Mouse (Mus musculus) ovary, postnatal 36 days (tissue): ENCODE results near the gene Pigp.
"Not testable (repeated sequence)": the region's sequence is repeated elsewhere in the genome, so short reads cannot be mapped to it uniquely, and the experiment has no call there.

Source experiments
- DNase-seq: peaks from one replicate; pipeline ENCODE4 v3.0.0; 2022; ENCODE audit warnings: low spot score, mixed read lengths

The Pigp gene

GRCm38 (mm10) chr16:94358091-94358490 lies 13.6 kb downstream of the Pigp start:
- DNase-seq: no peak

GRCm38 (mm10) chr16:94356776-94357494 lies 14.7 kb downstream of the Pigp start:
- DNase-seq: no peak

DNA sequence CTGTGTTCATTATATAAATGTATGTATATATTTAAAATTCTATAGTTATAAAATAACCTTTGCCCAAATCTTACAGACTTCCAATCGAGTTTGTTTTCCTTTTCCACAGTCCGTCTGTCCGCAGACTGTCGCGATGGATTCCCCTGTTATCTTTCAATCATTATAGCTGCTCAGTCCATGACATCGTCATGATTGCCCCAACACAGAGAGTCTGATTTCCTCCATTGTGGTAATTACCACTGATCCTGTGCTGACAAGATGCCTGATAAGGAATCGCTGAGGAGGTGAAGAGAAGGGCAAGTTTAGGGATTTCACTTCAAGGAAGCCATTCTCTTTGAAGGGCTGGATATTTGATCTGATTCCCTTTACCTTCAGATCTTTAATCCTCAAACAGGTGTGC lies 15.6 kb downstream of the Pigp start:
- no peak for DNase-seq

DNA sequence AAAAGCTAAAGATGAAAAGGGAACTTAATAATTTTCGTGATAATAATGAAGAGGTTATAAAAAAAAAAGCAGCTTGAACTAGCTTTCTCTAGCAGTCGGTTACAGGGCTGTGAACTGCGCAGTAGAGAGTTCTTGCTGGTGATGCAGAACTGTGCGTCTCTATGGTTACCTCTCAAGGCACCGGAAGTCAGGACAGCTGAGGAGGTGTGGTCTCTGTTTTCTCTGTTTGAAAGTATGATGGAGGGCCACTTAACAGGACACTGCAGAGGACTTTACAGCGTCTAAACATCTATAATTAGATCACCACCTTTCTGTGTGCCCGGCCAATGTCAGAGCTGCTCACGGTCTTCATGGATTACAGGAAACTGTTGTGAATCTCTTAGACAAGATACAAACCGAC lies 17.2 kb downstream of the Pigp start:
- DNase-seq: no peak

GRCm38 (mm10) chr16:94350287-94350677 lies 21.4 kb downstream of the Pigp start:
- no peak for DNase-seq

DNA sequence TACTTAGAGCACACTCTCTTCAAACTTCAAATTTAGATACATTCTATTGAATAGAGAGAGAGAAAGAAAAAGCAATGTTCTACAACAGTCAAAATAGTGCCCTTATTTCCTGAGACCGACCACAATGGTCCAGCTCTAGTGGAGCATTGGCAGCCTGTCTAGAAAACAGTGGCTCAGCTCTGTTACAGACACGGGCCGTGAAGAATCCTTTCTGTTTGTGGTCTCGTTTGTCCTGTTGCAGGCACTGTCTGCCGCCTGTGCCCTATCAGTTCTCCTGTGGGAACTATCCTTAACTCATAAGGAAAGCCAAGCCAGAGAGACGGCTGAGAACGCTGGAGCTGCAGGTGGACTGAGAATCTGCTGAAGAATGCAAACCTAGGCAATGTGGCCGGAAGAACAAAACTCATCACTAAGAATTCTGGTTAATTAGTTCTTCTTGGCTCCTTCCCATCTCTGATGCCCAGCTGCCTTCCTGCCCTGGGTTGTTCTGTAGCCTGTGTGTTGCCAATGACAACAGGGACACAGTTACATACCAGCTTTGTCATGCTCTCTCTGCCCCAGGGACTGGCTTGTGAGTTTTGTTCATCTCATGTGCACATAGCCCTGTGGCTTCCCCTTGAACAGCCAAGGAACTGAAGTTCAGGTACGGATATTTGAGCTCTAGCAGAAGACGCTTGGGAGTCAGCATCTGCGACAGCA lies 21.9 kb downstream of the Pigp start:
- no peak for DNase-seq

- DNase-seq: no peak
Observed at GRCm38 (mm10) chr16:94348779-94349178, 22.9 kb downstream of the Pigp start.

- DNase-seq: no peak
Observed at GRCm38 (mm10) chr16:94347080-94347731, 24.4 kb downstream of the Pigp start.

- DNase-seq: no peak
Observed at GRCm38 (mm10) chr16:94345733-94346132, 25.9 kb downstream of the Pigp start.

DNA sequence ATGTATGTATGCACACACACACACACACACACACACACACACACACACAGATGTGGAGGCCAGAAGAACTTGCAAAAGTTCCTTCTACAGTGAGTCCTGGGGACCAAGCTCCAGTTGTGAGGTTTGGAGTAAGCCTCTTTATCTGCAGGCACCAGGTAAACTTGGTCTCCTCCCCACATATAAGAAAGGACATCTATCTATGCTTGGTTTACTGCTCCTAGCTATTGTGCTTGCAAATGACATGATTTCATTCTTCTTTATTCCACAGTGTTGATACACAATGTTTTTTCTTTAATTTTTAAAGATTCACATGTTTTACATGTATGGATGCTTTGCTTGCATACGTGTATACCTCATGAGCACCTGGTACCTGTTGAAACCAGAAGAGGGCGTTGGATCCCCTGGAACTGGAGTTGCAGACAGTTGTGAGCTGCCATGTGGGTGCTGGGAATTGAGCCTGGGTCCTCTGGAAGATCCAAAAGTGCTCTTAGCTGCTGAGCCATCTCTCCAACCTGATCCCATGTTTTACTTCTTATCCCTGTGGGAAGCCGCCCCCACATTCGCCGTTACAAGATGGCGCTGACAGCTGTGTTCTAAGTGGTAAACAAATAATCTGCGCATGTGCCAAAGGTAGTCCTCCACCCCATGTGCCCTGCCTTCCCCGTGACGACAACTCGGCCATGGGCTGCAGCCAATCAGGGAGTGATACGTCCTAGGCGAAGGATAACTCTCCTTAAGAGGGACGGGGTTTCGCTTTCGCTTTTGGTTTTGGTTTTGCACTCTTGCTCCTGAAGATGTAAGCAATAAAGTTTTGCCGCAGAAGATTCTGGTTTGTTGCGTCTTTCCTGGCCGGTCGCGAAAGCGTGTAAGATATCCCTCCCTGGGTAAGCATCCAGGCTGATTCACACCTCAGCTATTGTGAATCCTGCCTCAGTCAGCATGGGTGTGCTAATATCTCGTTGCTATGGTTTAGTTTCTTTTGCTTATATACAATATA lies 32.2 kb downstream of the Pigp start:
- DNase-seq: not testable (repeated sequence)

DNA sequence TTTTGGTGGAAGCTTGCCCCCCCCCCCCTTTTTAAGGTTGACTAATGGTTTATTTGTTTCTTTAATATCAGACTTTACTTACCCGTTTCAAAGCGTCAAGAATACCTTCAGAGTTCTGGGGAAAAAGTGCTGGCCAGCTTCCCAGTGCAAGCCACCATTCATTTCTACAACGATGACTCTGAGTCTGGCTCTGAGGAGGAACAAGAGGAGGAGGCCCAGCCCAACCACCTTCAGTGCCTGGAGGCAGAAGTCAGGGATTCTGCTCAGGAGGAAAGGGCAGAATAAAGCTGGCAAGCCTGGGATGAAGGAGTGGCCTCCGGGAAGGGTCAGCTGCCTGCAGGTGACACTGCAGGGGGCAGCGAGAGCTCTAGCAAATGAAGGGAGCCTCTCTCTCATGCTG lies 36.0 kb downstream of the Pigp start:
- DNase-seq: no peak

DNA sequence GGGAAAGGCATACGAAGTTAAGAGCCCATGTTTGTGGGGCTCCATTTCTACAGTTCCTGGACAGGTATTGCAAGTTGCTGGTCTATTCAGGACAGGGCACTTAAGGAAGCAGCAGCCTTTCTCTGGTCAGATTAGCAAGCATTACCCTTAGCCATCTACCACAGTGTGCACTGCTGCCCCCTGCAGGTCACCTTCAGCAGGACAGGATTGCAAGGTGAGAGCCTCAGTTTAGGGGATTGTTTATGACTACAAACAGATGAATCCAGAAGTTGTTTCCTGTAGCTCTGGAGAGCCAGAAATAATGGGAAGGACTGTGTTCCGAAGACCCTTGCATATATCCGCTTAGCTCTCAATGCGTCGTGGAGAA lies 39.8 kb downstream of the Pigp start:
- DNase-seq: peak; percentile 49

DNA sequence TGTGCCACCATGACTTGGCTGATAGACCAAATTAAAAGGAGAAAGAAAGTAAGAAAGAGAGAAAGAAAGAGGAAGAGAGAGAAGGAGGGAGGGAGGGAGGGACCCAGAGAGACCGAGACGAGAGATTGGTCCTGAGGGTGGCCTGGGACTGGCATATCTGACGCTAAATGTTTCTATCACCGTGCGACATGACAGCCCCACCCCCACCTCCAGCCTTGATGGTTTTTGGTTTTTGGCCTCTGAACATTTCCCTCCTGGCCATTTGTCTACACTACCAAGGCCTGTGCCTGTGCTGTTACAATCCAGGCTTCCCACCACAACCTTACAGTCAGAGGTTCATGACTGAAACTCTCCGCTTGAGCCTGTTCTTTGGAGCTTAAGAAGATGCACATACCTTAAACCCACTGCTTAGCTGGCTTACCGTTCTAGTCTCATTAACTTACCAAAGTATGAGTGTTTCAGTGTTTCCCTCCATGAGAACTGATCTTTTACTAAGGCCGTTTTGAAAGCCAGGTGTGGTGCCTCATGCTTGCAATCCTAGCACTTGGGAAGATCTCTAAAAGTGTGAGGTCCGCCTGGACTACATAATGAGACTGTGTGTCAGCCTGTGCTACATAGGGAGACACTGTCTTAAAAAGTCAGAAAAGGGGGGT lies 40.3 kb downstream of the Pigp start:
- DNase-seq: no peak

DNA sequence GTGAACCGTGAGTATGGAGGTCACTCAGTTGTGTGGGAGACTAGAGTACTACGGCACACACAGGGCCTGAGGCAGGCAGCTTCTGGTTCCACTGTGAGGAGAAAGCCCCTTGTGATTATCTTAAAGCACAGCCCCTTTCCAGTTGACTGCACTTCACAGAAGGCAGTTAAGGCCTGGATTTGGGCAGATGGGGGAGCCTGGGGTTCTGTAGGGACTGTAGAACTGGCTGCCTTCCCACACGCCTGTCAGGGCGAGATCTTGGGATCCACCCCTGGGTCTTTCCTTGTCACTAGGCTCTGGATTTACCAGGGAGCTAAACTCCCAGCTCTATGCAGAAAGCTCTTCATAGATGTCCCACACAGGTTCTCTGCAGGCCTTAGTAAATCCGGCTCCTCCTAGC lies 41.2 kb downstream of the Pigp start:
- DNase-seq: no peak

DNA sequence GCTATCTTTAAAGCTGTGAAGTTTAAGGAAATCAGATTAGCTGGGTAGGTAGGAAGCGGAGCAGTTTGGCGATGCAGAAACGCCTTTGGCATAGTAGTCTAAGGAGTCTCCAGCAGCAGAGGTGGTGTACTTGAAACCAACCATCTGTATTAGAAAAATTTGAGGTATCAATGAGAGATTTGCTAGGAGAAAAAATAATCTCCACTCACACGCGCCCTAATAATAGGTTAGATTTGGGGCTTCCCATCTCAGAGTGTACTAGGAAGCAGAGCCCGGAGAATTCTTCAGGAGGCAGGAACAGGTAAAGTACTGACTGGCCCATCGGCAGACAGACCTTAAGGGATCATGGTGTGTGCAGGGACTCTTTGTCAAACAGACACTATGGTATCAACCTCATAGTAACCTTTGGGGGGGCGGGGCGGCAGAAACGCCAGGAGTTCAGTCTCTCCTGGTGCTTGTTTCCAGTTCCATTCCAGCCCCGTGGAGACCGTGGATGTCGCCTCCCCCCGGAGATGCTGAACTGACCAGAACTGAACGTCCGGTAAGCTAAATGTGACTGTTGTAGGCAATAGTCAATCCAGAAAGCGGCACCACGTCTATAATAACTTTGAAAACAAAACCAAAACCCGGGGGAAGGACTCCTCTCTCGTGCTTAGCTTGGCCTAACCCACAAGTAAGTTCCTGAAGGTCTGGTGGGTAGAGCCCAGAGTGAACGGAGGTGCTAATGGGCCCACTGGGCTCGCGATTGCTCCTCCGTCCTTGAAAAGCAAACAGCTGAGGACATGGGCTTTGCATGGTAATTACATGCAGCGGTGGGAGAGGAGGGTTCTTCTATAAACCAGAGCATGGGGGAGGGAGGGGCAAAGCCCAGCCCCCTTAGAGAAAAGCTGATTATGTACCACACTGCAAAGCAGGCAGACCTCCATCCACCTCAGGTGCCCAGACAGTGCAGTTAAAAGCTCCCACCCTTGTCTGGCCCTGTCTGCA lies 42.5 kb downstream of the Pigp start:
- DNase-seq: no peak

DNA sequence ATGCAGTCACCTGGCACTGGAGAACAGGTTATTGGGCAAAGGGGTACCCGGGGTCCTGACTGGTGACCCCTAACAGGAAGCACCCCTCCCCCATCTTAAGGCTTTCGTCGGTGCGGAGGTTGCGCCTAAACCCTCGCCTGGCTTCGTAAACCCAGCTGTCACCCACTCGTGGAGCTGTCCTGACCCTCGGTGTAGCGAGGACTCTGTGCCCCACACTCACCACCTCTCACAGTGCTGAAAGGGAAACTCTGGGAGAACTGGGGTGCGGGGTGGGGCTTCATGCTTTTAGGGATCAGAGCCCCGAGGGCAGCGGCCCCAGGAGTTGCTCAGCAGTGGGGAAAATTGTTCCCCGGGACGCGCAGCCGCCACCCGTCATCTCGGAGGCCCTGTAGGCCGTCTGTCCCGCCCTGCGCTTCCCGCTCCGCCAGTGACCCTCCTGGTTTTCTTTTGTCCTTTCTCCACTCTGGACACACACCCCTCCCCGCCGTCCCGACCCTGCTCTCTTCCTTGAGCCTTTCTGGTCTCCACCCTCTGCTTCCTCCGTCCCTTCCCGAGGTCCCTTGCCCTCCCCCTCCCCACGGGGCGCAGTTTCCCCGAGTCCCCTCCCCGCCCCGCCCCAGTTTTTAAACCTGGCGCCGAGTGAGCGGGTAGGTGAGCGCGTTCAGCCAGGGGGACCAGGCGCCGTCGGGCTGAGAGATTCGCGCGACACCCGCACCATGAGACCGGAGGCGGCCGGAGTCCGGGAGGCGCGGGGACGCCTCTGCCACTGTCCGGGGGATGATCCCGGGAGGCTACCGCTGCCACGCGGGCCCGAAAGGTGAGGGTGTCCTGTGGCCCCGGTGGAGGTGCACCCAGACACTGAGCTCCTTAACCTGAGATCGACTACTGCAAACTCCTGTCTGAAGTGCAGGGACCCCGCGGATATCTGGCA lies 43.6 kb downstream of the Pigp start, which contains the start of gene Ripply3:
TSS of gene Ripply3 (plus strand) at position 640 of the 931 bp plus-strand sequence.
- peak; percentile 38 for DNase-seq

GRCm38 (mm10) chr16:94326008-94326407 lies 45.6 kb downstream of the Pigp start:
- no peak for DNase-seq

GRCm38 (mm10) chr16:94323681-94324080 lies 48.0 kb downstream of the Pigp start:
- no peak for DNase-seq

DNA sequence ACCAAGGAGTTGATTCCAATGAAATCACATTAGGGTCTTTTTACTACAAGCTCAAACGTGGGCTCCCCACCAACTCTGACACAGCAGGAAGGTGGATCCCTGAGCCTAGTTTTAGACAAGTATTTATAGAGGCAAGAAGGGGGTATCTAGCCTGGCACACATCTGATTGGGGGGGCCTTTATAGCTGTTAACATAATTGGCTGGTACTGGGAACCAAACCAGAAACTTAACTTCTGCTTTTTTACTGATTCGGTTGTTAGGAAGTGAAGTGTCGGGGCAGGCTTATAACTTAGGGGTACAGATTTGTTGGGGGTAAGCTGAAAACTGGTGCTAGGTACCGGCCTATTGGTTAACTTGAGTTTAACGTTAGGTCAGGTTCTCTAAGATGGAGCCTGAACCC lies 51.4 kb downstream of the Pigp start:
- no peak for DNase-seq
